Mouse (Mus musculus): ENCODE measurements around the gene Tmem25.
A peak's percentile ranks its signal among the peaks of the same experiment; 100 is the strongest.
"Not testable (repeated sequence)": the region's sequence is repeated elsewhere in the genome, so short reads cannot be mapped to it uniquely, and the experiment has no call there.

Tmem25 gene

GRCm38 (mm10) chr9:44772750-44773651, 26.1 kb downstream of the Tmem25 start:
- peak; percentile 95 for DNase-seq (ENCODE audit: low spot score)

DNA sequence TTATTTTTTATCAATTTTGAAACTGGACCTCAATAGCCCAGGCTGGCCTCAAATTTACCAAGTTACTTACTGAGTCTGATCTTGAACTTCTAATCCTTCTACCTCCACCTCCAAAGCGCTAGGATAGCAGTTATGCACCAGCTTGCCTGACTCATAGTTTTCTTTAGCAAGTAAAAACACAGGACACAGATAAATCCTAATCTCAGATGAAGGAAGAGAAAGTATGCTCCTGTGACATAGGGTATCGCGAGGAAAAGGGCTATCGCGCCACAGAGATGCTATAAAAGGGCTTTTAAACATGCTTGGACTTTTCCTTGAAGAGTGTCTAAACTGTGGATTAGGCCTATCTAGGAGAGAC, 26.7 kb downstream of the Tmem25 start:
- DNase-seq (ENCODE audit: low spot score), result no peak

- DNase-seq (ENCODE audit: low spot score), result no peak
Measured at GRCm38 (mm10) chr9:44771376-44771775, 27.7 kb downstream of the Tmem25 start.

GRCm38 (mm10) chr9:44768029-44768394, 31.1 kb downstream of the Tmem25 start:
- not testable (repeated sequence) for DNase-seq (ENCODE audit: low spot score)

DNA sequence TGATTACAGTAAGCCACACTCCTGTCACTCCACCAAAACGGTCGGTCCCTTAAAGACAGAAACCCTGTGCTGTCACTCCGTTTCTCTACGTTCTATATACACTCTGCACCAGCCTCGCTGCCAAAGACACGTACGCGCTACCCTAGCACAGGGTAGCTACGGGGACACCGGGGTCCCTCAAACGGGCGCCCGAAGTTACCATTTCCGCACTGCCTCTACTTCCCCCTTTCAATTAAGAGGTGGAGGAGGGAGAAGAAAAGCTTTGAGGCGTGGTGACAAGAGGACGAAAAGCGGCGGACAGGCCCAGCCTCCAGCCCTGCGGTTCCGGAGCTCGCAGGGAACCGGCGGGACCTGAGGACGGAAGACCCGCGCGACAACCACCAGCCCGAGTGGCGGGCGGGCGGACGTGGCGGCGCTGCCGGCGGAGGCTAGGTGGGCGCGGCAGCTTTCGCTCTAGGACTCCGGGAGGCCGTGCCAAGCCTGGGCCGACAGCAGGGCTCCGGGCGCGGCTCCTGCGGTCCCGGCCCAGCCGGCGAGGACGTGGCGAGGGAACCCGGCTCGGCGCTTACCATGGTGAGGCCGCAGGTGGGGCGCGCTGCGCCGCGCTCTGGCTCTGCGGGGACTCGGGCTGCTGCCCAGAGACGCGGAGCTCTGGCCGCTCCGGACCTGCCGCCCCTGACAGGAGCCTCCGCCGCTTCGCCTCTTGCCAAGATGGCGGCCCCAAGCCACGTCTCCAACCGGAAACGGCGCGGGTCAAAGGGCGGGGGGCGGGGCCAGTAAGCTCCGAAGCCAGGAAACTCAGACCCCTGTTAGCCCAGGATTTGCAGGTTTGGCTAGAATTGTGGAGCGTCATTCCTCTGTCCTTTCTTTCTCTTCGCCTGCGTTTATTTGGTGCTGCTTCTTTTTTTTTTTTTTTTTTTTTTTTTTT, 31.7 kb downstream of the Tmem25 start, which contains the start of the genes Arcn1 and Ift46:
Arcn1 (minus strand) TSS at position 745 of the 928 bp plus-strand sequence.
Ift46 (plus strand) TSS at position 808 of the 928 bp plus-strand sequence.
- peak; percentile 85 for DNase-seq (ENCODE audit: low spot score)

DNA sequence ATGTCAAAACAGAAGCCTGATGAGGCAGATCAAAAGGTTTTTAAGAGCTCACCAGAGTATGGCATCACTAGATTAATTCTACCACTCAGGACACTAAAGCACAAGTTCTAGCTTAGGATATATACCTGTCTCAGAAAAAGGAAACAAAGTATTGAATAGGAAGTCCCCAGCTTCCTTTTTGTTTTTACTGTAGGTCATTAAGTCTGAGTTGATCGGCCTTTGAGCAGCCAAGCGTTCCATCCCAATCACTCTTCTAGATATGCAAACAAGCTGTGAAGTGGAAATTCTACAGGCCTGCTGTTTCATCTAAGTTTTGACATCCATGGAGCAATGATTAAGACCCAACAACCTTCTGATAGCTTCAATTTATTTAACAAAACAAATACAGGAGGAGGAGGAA, 38.2 kb downstream of the Tmem25 start:
- no peak for DNase-seq (ENCODE audit: low spot score)

GRCm38 (mm10) chr9:44748473-44748872, 50.6 kb downstream of the Tmem25 start:
- DNase-seq (ENCODE audit: low spot score), result no peak

DNA sequence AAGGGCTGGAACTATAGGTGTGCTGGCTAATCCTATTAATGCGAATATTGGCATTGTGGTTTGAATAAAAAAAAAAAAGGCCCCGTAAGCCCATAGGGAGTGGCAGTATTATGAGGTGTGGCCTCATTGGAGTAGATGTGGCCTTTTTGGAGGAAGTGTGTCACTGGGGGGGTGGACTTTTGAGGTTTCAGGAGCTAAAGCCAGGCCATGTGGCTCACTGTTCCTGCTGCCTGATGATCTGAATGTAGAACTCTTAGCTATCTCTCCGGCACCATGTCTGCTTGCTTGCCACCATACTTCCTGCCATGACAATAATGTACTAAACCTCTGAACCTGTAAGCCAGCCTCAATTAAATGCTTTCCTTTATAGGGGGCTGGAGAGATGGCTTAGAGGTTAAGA, 51.8 kb downstream of the Tmem25 start:
- no peak for DNase-seq (ENCODE audit: low spot score)

GRCm38 (mm10) chr9:44746666-44747065, 52.4 kb downstream of the Tmem25 start:
- DNase-seq (ENCODE audit: low spot score), result no peak

- no peak for DNase-seq (ENCODE audit: low spot score)
Measured at GRCm38 (mm10) chr9:44745371-44745770, 53.7 kb downstream of the Tmem25 start.
